Mouse (Mus musculus) thymus, adult 2 months (tissue): Measurements from ENCODE around the gene Efcab9.

ENCODE experiments used
- CTCF ChIP-seq: fragments of 200-500 bp; IDR thresholded peaks from 2 replicates; pipeline ENCODE4 v1.5.1; 2012; ENCODE audit warnings: mild to moderate bottlenecking, control low read depth, low read length, moderate library complexity, borderline replicate concordance; ENCODE audit not compliant: control insufficient read depth, poor library complexity, insufficient read depth; ENCODE audit errors: extremely low read depth
- POLR2A ChIP-seq: fragments of 200-500 bp; IDR thresholded peaks from 2 replicates; pipeline ENCODE4 v1.6.1; 2012; ENCODE audit warnings: mild to moderate bottlenecking, low read length, control low read depth, moderate library complexity; ENCODE audit not compliant: control insufficient read depth, poor library complexity, insufficient read depth; ENCODE audit errors: extremely low read depth

DNA sequence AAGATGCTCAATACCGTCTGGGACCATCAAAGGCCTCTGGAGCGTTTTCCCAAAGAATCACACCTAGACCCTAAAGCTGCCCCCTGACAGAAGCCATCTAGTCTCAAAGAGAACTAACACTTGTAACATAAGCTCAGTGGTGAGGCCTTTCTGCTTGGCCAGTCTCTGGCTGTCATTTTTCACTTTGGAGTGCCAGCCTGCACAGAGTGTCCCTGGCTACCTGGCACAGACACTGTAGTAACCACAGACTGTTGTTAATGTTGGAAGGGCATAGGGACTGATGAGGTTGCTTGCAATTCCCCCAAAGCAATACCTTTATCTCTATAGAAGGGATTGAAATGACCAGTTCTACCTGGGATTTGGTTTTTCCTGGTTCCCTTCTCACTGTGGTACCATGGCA is 10.6 kb downstream of the Efcab9 start:
- TF ChIP-seq CTCF: no peak
- no peak for TF ChIP-seq POLR2A
